Mouse (Mus musculus) heart, adult 2 months (tissue): ENCODE measurements at regions not wholly inside any gene's neighbourhood (a gene's known extent, or its start where the extent isn't known, plus 50 kb on each side); places are given as distances from the start of the nearest gene placed in this dataset.

ENCODE experiments used
- CTCF ChIP-seq: fragments of 200-600 bp; IDR thresholded peaks from 2 replicates; pipeline ENCODE4 v1.8.1; 2022; ENCODE audit warnings: antibody characterized with exemption, mild to moderate bottlenecking, moderate library complexity
- EP300 ChIP-seq: fragments of 200-500 bp; IDR thresholded peaks from 2 replicates; pipeline ENCODE4 v1.6.1; 2011; ENCODE audit warnings: low read depth, low read length, control low read depth; ENCODE audit not compliant: insufficient read depth
- POLR2A ChIP-seq: fragments of 200-500 bp; IDR thresholded peaks from 2 replicates; pipeline ENCODE4 v1.6.1; 2011; ENCODE audit warnings: mild to moderate bottlenecking, low read depth, low read length, control low read depth; ENCODE audit not compliant: insufficient read depth

GRCm38 (mm10) chr4:56373746-56374145 lies 366.1 kb upstream of the Gm26657 start:
- TF ChIP-seq EP300 (no peak), CTCF (no peak), POLR2A (no peak)
